Mouse (Mus musculus) left cerebral cortex, postnatal 25 days (tissue): ENCODE measurements around the gene Neurl4. TPM values are rescaled to one million over a fixed set of nuclear protein-coding genes. Genes with fewer than 3 reads are reported as not detected.
"Not testable (repeated sequence)": the region's sequence is repeated elsewhere in the genome, so short reads cannot be mapped to it uniquely, and the experiment has no call there.

ENCODE experiments used
- DNase-seq, 2 experiments: peaks; one replicate each; pipeline ENCODE4 v3.0.0; 2022; ENCODE audit warnings: low spot score in 2 of 2, mixed read lengths in 1 of 2
- intact Hi-C: fragments of 180-260 bp; cut with DNase I; formaldehyde crosslinking; loops from one replicate; pipeline ENCODE4 v1.15.1; 2025
- microRNA-seq, 2 experiments: library from miRNA; unstranded; fragments of <30 nt; microRNA quantifications; one replicate each; pipeline ENCODE4 v1.2.0; 2022
- total RNA-seq, 2 experiments: library from RNA; stranded (reverse); gene quantifications; 2 replicates each; pipeline ENCODE4 v1.2.3; 2021

Neurl4 gene
- total RNA-seq, 2 experiments from 2014 or later = 113 to 117 TPM

GRCm38 (mm10) chr11:69940962-69941361, 40.1 kb downstream of the Neurl4 start:
- intact Hi-C loops = no loop called here
- no peak for DNase-seq

DNA sequence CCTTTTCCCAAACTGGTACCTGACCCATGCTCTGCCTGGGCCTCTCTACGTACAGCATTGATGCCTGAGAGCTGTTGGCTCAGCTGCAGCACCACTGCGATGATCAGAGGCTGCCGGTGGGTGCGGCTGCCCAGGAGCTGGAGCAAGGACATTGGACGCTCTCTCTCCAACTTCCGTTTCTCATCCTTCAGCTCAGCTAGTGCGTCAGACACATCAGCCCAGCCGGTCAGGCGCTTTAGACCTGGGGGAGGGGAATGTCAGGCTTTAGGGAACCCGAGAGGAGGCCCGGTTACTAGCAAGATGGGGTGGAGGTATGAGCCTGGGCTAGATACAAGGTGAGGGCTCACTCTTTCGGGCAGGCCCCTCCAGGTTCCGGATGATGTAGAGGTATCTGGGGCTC, 44.3 kb downstream of the Neurl4 start:
- no peak for DNase-seq
- intact Hi-C loops = no loop called here

DNA sequence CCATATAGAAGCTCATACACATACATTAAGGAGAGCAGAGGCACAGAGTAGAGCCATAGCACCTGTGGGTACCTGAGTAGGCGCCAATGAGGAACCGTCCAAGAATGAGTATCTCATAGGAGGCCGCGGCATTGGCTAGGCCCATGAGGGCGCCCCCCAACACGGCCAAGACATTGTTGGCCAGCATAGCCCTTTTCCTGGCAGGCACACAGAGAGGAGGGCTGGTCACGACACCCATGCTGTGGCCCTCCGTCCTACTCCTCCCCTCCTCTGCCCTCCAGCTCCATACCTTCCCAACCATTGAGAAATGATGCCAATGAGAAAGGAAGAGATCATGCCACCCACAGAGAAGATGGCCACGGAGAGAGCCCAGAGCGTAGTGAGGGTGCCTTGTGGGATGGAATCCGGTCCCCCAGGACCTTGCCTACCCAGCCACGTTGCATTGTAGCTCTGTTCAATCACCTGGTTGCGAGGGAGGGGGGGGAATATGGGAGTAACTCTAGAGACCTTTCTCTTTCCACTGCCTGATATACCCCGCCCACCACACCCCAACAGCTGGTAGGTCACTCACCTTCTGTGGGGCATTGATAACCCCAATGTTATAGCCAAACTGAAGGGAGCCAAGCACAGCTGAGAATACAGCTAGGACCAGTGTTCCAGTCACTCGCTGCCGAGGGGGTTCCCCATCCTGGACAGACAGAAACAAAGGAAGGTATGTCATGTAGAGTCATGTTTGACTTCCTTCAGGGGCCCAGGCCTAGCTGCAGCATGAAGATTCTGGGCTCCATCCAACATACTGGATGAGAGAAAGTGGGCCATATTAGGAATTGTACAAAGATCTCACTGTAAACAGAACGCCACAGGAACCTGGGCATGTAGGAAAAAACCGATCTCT, 45.4 kb downstream of the Neurl4 start:
- intact Hi-C loops = no loop called here
- no peak for DNase-seq

DNA sequence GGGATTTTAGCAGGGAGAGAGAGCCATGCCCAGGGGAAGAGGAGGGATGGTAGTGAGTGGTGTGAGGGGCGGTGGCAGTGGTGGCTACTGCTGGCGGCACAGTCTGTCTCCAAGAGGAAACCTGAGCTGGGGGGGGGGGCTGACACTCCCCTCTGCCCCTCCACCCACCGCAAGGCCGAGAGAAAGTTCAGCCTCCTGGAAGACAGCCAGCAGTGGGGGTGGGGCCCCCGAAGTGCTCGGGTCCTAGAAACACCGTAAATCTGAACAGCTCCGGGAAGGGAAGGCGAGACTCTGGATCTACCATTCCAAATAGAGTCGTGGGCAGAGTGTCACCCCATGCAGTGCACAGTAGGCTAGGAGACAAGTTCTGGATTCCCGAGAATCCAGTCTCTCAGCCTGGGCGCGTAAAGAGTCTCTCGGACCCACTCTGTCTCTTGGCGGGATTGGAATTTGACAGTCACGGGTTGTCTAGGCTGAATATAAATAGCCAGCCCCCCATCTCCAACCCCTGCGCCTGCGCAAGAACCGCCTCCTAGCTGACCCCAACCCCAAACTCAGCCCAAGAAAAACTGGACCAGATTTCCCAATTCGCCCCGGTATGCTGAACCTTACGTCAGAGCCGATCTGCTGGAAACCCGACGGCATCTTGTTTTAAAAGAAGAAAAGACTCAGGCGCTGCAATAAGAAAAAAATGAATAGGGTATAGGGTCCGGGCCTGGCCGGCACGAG, 46.6 kb downstream of the Neurl4 start:
- no peak for DNase-seq
- intact Hi-C loops = loop anchor here (1.0 kb wide), 1 partner anchor 13 kb away; no protein-coding TSS in a partner anchor

- DNase-seq = peak; percentile 23 to 35
- intact Hi-C loops = loop anchor here (1.0 kb wide), 1 partner anchor 14 kb away; no protein-coding TSS in a partner anchor
Measured at GRCm38 (mm10) chr11:69948066-69948762, 47.3 kb downstream of the Neurl4 start, which contains the start of gene Slc2a4. Gene Slc2a4, minus strand, starts transcription at chr11:69948188.

DNA sequence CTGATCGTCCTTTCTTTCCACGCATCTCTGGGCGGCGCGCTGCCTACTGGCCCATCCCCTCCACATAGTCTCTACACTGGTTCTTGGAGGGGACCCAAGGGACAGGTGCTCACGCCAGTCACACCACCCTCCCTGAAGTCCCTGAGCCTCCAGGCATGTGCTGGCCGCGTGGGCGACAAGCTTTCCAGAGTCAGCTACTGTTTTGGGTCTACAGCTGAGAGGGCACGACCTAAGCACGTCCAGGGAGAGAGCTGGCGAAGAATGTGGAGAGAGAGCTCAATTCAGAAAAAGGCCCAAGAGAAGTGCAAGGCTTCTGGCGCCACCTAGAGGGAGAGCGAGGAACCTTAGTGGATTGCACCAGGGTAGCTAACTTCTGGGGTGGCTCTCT, 47.9 kb downstream of the Neurl4 start:
- intact Hi-C loops = loop anchor here (1.0 kb wide), 1 partner anchor 14 kb away; no protein-coding TSS in a partner anchor
- DNase-seq = peak; percentile 52 to 72

DNA sequence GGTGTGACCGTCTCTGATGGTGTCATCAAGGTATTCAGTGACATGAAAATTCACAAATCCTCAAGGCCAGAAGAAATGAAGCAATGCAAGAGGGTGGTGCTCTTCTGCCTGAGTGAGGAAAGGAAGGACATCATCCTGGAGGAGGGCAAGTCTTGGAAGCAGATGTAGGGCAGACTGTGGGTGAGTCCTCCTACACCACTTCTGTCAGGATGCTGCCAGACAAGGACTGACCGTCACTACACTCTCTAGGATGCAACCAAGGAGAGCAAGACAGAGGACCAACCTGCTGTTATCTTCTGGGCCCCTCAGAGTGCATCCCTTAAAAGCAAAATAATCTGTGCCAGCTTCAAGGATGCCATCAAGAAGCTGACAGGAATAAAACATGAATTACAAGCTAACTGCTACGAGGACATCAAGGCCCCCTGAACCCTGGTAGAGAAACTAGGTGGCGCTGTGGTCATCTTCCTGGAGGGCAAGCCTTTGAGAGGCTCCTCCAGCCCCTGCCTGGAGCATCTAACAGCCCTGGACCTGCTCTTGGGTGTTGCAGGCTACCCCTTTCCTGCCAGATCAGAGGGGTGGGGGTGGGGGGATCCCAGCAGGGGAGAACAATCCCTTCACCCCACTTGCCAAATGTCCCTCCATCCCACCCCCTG, 50.1 kb downstream of the Neurl4 start:
- intact Hi-C loops = no loop called here
- DNase-seq = peak in 1 of 2 experiments; percentile 32

- DNase-seq = no peak
- intact Hi-C loops = no loop called here
Measured at GRCm38 (mm10) chr11:69952274-69952673, 51.4 kb downstream of the Neurl4 start.

DNA sequence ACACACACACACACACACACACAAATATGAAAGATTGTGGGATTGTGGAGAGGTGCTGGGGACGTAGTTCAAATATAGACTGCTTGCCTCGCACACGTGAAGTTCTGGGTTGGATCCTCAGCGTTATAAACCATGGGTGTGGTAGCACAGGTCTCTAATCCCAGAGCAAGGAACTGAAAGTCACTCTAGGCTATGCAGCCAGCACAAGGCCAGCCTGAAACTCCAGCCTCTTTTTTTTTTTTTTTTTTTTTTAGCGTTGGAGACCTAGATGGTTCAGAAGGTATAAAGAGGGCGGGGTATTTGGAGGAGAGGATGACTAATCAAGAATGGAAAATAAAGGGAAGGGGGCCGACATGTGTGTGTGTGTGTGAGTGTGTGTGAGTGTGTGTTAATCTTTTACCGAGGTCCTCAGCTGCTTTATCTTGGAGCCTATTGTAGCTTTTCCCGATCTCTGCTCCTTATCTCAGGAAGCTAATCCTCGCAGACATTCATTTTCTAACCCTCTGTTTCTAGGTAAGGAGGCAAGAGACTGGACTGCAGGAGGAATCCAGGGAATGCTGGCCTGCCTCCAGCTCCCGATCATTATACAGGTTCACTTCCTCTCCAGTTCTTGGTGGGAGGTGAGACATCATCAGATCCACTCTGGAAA, 52.5 kb downstream of the Neurl4 start:
- DNase-seq = no peak
- intact Hi-C loops = no loop called here

DNA sequence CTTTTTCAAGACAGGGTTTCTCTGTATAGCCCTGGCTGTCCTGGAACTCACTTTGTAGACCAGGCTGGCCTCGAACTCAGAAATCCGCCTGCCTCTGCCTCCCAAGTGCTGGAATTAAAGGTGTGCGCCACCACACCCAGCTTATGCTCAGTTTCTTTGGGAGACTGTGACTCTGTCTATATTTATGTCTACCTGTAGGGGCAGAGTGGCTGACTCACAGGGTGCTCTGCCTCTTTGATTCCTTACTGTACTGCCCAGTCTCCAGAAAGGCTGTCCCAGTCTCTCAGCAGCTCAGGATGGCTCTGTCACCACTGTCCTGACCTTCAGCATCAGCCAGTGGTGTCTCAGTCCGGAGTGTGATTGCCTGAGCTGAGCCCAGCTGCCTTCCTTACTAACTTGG, 54.7 kb downstream of the Neurl4 start:
- intact Hi-C loops, DNase-seq: not testable (repeated sequence)

DNA sequence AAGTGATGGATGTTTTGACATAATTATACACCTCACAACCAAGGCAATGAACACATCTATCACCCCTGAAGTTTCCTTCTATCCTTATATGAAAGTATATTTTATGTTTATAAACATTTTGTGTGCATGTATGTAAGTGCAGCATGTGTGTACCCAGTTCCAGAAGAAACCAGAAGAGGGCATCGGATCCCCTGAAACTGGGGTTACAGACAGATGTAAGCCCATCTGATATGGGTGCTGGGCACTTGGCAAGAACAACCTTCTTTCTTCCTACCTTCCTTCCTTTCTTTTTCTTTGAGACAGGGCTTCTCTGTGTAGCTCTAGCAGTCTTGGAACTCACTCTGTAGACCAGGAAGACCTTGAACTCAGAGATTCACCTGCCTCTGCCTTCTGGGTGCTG, 55.3 kb downstream of the Neurl4 start:
- intact Hi-C loops = no loop called here
- DNase-seq = no peak

DNA sequence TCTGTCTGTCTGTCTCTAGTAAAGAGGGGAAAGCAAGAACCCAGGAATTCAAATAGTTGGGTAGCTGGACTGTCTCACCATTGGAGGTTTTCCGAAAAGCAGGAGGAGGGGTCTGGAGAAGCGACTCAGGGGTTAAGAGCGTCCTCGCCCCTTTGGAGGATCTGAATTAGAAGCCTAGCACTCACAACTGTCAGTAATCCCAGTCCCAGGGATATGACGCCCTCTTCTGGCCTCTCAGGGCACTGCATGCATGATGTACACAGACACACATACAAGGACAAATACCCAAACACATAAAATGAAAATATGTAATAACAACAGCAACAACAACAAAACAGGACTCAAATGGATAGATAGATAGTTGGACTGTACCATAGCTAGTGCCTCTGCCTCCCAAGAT, 59.7 kb downstream of the Neurl4 start:
- no peak for DNase-seq
- intact Hi-C loops = no loop called here

- DNase-seq = no peak
- intact Hi-C loops = no loop called here
Measured at GRCm38 (mm10) chr11:69961841-69962240, 61.0 kb downstream of the Neurl4 start.

Small RNA genes within 50 kb of the gene (microRNA-seq; reads per million reads assigned to microRNA genes)
- gene Mir6924 = 0 reads per million in 2 experiments

Other genes with a start within 250 kb of the Neurl4 start
- not detected for gene Sox15, start 245.8 kb upstream of the Neurl4 start, total RNA-seq
- 10 to 100 TPM; 59.1 to 59.7 TPM for gene Mpdu1, start 238.4 kb upstream of the Neurl4 start, total RNA-seq
- gene Cd68, start 234.9 kb upstream of the Neurl4 start, total RNA-seq = 10 to 100 TPM; 17.5 to 19.6 TPM
- 100 to 1,000 TPM; 323 to 328 TPM for gene Eif4a1, start 228.6 kb upstream of the Neurl4 start, total RNA-seq
- gene Senp3, start 219.0 kb upstream of the Neurl4 start, total RNA-seq = 10 to 100 TPM; 94.3 to 97.5 TPM
- gene Tnfsf13, start 215.3 kb upstream of the Neurl4 start, total RNA-seq = 1 to 10 TPM; 2.0 to 2.7 TPM
- gene Tnfsf12, start 205.2 kb upstream of the Neurl4 start, total RNA-seq = 1 to 10 TPM; 8.6 to 8.9 TPM
- 1 to 10 TPM; 1.9 to 2.2 TPM for gene Tnfsfm13, start 205.0 kb upstream of the Neurl4 start, total RNA-seq
- gene Polr2a, start 142.4 kb upstream of the Neurl4 start, total RNA-seq = 10 to 100 TPM; 53.3 to 53.6 TPM
- not detected for gene Slc35g3, start 139.1 kb upstream of the Neurl4 start, total RNA-seq
- gene Zbtb4, start 135.2 kb upstream of the Neurl4 start, total RNA-seq = 100 to 1,000 TPM; 110 to 114 TPM
- gene Chrnb1, start 105.1 kb upstream of the Neurl4 start, total RNA-seq = 1 to 10 TPM; 1.3 to 2.0 TPM
- 10 to 100 TPM; 14.9 to 17.2 TPM for gene Fgf11, start 99.2 kb upstream of the Neurl4 start, total RNA-seq
- gene Tmem102, start 95.4 kb upstream of the Neurl4 start, total RNA-seq = not detected
- gene Gm39566, start 85.8 kb upstream of the Neurl4 start, total RNA-seq = not detected
- gene Spem2, start 82.6 kb upstream of the Neurl4 start, total RNA-seq = not detected
- under 1 TPM in 1 of 2 experiments, not detected in 1; 0.43 TPM for gene Spem1, start 78.9 kb upstream of the Neurl4 start, total RNA-seq
- 100 to 1,000 TPM; 233 to 248 TPM for gene Nlgn2, start 63.3 kb upstream of the Neurl4 start, total RNA-seq
- gene Tmem256, start 62.6 kb upstream of the Neurl4 start, total RNA-seq = 100 to 1,000 TPM; 129 to 134 TPM
- 10 to 100 TPM; 15.6 to 19.2 TPM for gene Plscr3, start 54.7 kb upstream of the Neurl4 start, total RNA-seq
- gene Tnk1, start 42.3 kb upstream of the Neurl4 start, total RNA-seq = under 1 TPM in 1 of 2 experiments, not detected in 1; 0.27 TPM
- not detected for gene Tmem95, start 23.1 kb upstream of the Neurl4 start, total RNA-seq
- gene Kctd11, start 19.7 kb upstream of the Neurl4 start, total RNA-seq = 1 to 10 TPM; 1.1 to 1.2 TPM
- gene Acap1, start 5.5 kb upstream of the Neurl4 start, total RNA-seq = not detected
- under 1 TPM; 0.55 to 0.60 TPM for gene 2810408A11Rik, start 85 bp upstream of the Neurl4 start, total RNA-seq
- gene Gps2, start 12.8 kb downstream of the Neurl4 start, total RNA-seq = 10 to 100 TPM; 26.9 to 33.2 TPM
- 100 to 1,000 TPM; 425 to 450 TPM for gene Eif5a, start 20.9 kb downstream of the Neurl4 start, total RNA-seq
- 10 to 100 TPM in 1 of 2 experiments, 1 to 10 TPM in 1; 6.1 to 10.7 TPM for gene Ybx2, start 34.7 kb downstream of the Neurl4 start, total RNA-seq
- gene Slc2a4, start 47.1 kb downstream of the Neurl4 start, total RNA-seq = 1 to 10 TPM; 2.3 to 3.5 TPM
- not detected for gene Cldn7, start 63.7 kb downstream of the Neurl4 start, total RNA-seq
- 100 to 1,000 TPM; 117 to 129 TPM for gene Ctdnep1, start 80.1 kb downstream of the Neurl4 start, total RNA-seq
- gene Elp5, start 81.4 kb downstream of the Neurl4 start, total RNA-seq = 100 to 1,000 TPM; 106 to 109 TPM
- 100 to 1,000 TPM; 217 to 218 TPM for gene Gabarap, start 90.1 kb downstream of the Neurl4 start, total RNA-seq
- 10 to 100 TPM; 44.6 to 47.5 TPM for gene Phf23, start 94.7 kb downstream of the Neurl4 start, total RNA-seq
- gene Dvl2, start 99.5 kb downstream of the Neurl4 start, total RNA-seq = 10 to 100 TPM; 26.1 to 32.2 TPM
- 10 to 100 TPM; 57.4 to 59.3 TPM for gene Acadvl, start 114.3 kb downstream of the Neurl4 start, total RNA-seq
- gene Dlg4, start 115.9 kb downstream of the Neurl4 start, total RNA-seq = 100 to 1,000 TPM; 931 to 954 TPM
- 1 to 10 TPM; 1.7 to 3.1 TPM for gene Asgr1, start 153.0 kb downstream of the Neurl4 start, total RNA-seq
- not detected for gene Asgr2, start 191.6 kb downstream of the Neurl4 start, total RNA-seq
- gene Mgl2, start 229.3 kb downstream of the Neurl4 start, total RNA-seq = under 1 TPM; 0.44 to 0.50 TPM